Mouse (Mus musculus) CD4-positive, CD25-positive, alpha-beta regulatory T cell, adult 2 months (primary cell): Measurements from ENCODE around the gene Wnt5b.

Experiments
- DNase-seq: peaks from one replicate; pipeline ENCODE4 v3.0.0-alpha.2; 2012; ENCODE audit warnings: low read depth, low spot score

Wnt5b gene

GRCm38 (mm10) chr6:119521931-119522391, 22.2 kb downstream of the Wnt5b start:
- peak; percentile 32 for DNase-seq

- DNase-seq, result peak; percentile 46
Observed at GRCm38 (mm10) chr6:119521482-119521900, 22.7 kb downstream of the Wnt5b start.

DNA sequence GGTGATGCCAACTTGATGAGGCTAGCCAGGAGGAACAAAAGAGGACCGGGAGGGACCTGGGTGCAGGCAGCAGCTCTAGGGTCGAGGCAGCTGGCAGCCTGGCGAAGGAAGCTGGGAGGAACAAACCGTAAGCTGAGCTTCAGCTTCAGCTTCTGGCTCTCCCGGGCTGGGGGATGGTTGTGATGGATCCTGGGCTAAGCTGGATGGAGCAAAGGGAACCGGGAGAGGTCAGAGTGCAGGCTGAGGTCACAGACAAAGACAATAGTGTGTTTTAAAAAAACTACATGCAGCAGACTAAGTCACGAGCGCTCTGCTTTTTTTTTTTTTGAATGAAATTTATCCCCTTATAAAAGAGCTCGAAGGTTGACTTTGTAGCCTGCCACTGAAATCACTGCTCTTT, 23.4 kb downstream of the Wnt5b start:
- DNase-seq, result no peak

GRCm38 (mm10) chr6:119514085-119514484, 30.1 kb downstream of the Wnt5b start:
- DNase-seq, result no peak

DNA sequence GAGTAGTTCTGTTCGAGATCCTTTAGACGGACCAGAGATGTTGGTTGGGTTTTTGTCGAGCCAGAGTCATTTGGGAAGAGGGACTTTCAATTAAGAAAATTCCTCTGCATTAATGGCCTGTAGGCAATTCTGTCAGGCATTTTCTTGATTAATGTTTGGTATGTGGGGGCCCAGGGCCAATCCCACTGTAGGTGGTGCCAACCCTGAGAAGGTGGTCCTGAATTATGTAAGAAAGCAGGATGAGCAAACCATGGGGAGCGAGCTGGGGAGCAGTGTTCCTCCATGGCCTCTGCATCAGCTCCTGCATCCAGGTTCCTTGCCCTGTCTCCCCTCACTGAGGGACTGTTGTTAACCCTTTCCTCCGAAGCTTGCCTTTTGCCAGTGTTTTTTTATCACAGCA, 30.7 kb downstream of the Wnt5b start:
- DNase-seq, result no peak

DNA sequence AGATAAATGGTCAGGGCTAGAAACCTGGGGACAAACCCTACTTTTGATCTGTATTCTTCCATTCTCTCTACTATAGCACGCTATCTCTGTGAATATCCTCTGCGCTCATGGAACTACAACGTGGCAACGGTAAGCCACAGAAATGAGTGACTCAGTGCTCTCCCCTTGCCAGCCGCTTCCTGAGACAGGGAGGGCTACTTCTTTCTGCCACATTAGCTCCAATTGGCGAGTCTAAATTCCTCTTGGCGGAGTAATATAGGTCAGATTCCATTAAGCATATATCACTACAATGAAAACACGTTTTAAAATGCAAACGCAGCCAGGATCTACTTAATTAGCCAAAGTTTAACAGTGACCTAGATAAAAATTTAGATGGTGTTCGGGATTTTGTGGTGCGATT, 31.4 kb downstream of the Wnt5b start:
- no peak for DNase-seq

GRCm38 (mm10) chr6:119509437-119510037, 34.6 kb downstream of the Wnt5b start:
- DNase-seq, result no peak

DNA sequence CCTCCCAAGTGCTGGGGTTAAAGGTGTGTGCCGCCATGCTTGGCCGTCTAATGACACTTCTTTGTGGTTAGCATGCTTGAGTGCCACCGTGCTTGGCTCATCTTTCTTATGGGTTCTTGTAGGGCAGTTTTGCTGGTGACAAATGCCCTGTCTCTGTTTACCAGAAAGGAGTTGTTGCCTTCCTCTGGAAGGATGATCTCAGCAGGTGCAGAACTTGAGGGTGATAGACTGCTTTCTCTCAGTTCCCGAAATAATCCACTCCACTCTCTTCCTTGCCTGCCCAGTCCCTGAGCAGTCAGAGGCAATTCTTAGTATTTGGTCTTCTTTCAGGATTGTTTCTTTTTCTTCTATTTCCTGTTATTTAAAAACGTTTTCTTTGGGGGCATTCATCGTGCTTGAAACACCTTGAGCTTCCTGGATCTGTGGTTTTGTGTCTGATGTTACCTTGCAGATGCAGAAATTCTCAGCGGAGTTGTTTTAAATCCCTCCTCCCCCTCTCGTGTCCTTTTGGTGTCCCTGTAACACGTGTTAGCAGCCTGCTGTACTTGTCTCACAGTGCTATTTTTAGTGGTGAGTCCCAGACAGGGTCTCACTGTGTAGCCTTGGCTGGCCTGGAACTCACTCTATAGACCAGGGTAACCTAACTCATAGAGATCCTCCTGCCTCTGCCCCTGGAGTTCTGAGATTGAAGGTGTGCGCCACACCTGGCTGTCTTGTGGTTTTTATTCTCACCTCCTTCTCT, 35.3 kb downstream of the Wnt5b start:
- peak; percentile 62 for DNase-seq

DNA sequence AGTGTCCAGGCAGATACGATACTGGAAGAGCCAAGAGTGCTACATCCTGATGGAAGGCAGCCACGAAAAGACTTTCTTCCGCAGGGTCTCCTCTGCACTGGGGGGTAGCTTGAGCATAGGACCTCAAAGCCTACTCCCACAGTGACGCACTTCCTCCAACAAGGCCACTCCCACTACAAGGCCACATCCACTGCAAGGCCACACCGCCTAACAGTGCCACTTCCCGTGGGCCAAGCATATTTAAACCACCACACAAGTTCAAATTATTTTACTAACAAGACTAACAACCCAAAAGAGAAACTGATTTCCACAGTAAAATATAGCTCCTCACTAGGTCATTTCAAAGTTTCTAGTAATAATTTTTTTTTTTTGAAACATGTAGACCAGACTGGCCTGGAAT, 35.9 kb downstream of the Wnt5b start:
- peak; percentile 33 for DNase-seq

GRCm38 (mm10) chr6:119505525-119506225, 38.5 kb downstream of the Wnt5b start:
- DNase-seq, result peak; percentile 21

DNA sequence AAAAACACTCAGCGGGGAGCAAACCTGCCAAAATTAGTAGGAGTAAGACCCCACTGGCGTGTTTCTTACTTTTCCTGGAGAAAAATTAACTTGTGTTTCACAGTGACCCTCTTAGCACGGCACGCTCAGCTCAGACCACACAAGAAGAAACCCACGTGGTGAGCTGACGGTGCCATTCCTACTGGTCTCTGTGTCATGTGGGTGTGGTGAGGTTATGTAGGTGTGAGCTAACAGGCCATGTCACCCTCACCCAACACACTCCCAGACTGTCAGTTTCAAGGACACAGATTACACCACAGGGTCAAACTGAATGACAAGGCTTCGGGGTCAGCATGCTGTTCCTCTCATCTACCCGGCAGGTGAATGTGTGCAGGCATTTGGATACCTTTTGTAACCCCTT, 39.4 kb downstream of the Wnt5b start:
- DNase-seq, result no peak

DNA sequence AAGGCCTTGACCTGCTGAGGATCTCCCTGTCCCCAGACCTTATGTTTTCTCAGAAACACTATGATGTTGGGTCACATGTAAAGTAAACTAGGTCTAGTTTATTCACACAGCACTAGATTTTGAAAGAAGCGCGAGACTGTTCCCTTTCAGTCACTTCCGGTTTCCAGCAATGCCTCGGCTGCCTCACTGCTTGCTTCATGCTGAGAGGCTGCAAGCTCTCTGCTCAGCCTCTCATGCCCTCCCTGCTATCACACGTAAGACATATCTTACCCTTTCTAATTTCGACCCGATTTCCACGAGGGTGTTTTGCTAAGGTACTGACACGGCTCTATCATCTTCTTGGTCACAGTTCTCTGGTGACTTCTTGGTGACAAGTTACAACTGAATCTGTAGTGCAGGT, 42.1 kb downstream of the Wnt5b start:
- DNase-seq, result peak; percentile 70

GRCm38 (mm10) chr6:119500086-119500485, 44.1 kb downstream of the Wnt5b start:
- DNase-seq, result peak; percentile 70

DNA sequence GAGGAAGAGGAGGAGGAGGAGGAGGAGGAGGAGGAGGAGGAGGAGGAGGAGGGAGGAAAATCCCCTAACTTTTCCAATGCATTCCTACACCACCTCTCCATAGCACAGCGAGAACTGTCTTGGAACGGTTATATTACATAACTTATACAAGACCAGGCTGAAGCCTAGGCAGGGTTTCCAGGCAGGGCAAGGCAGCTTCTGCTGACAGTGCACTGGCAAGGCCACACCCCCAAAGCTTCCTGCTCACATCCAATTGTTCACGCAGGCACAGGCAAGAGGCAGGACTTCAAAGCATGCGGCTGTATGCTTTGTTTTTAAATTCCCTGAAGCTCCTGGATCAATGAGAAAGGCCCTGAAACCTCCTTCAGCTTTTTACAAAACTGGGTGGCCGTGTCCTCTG, 44.9 kb downstream of the Wnt5b start:
- DNase-seq, result peak; percentile 83

DNA sequence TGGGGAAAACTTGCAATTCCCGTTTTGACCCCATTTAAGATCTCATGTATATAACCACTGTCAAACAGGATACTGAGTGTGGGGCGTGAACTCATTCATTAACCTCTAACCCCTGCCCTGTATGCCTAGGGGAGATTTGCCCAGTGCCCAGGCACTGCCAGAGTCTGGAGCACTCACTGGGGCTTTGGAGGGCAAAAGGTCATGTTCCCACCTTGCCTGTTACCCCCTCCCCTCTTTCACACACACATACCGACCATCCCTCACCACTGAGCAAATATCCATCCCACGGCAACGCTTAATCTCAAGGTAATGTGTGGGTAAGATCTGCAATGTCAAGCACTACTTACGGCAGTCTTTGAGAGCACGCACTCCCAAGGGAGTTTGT, 51.5 kb downstream of the Wnt5b start:
- no peak for DNase-seq

DNA sequence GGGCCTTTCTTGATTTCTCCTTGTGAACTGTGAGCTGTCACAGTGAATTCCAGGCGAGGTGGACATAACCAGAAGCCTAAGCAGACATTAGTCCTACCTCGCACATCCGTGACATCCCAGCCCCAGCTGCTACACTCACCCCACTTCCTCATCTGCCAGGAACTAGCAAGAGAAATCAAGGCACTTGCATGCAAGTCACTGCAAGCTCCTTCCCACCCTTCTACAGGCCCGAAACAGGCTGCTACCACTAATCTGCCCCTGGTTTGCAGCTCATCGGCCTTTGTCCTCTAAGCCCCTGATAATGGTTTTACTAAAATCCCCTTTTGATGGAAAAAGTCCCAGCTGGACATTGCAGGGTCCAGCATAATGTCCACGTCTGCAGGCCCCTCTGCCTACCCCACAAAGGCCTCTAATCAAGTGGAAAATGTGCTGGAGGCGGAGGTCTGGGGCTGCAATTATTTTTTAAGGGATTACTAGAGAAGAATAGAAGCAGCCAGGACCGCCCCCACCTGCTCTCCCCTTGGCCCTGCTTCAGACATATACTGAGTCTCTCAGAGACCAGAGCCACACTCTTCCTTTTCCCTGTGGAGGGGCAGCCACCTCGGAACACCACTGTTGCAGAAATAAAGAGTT, 52.0 kb downstream of the Wnt5b start:
- no peak for DNase-seq

DNA sequence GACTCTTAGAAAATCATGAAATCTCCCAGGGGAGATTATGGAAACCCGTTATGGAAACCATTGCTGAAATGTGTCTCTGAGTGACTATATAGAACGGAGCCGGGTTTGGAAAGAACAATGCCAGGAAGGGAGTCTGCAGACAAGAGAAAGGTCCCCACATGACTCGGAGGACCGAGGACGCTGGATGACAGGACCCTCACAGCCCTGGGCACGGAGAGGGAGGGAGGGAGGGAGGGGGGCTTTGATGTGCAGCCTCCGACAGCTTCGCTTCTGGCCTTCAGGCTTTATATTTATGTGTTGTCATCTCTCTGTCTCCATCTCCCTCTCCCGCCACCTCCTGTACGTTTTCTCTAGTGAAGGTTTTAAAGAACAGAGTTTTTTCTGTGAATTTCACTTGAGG, 53.1 kb downstream of the Wnt5b start:
- DNase-seq, result no peak

DNA sequence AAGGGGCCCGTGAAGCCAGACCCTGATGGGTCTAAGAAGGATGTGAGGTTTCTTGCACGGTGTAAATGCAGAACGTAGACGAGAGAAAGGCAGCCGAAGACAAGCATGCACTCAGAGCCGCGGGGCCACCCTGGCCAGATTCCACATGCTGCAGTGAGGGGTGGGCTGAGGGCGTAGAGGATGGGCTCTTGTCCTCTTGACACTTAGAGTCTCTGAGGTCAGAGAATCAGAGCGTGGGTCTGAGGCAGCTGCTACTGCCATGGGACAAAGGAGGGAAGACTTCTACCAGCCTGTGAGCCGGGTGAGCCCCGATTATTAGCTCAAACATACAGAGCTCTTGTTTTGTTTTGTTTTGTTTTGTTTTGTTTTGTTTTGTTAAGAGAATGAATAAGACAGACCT, 53.6 kb downstream of the Wnt5b start:
- no peak for DNase-seq

- peak; percentile 69 for DNase-seq
Observed at GRCm38 (mm10) chr6:119489765-119490164, 54.4 kb downstream of the Wnt5b start.

DNA sequence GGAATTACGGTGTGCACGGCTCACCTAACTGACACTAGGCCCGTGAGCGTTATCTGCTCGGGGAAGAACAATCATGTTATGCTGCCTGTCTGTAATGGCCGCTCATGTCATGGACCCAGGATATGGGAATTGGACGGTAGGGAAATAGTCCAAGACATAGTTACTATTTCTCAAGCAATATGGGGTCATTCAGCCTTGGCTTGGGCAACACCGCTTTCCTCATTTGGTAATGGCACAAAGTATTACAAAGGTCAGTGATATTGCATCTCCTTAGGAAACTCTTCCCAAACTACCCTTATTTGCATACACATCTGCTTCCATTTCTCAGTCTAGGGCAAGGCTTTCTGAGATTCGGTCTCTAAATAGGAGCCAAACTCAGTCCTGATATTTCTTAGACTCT, 56.5 kb downstream of the Wnt5b start:
- no peak for DNase-seq

- no peak for DNase-seq
Observed at GRCm38 (mm10) chr6:119487085-119487458, 57.1 kb downstream of the Wnt5b start.

DNA sequence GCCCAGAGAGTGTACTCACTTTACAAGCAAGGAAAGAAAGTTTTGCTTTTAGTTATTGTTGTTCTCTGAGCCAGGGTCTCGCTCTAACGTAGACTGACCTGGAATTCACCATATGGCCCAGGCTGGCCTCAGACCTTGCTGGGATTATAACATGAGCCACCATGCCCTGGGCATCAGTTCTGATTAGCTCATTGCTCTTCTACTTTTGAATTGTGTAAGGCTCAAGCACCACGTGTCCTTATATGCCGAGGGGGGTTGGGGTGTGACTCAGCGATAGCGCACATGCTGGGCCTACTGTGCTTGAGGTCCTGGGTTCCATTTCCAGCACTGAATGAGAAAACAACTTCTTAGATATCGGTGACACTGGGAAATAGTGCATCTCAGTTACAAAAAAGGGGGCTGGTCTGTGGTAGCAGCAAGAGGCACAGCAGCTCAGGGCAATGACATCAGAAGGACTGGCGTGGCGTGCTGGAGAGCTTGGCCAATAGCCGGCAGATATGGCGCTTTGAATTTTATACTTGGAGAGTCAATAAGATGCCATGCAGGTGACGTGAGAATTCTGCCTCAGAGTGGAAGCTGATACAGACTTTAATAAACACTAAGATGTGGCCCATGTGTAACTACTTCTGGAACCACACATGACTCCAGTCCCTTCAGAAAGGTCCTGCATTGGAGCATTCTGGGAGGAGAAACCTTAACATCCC, 57.6 kb downstream of the Wnt5b start:
- DNase-seq, result no peak
